Mouse (Mus musculus) layer of hippocampus, adult 8-10 months (tissue): Measurements from ENCODE around the gene Dhdds. TPM values are rescaled to one million over a fixed set of nuclear protein-coding genes. Genes with fewer than 3 reads are reported as not detected.

Experiments used
- DNase-seq, 2 experiments: peaks; one replicate each; pipeline ENCODE4 v3.0.0; 2022; ENCODE audit warnings: low spot score in 2 of 2
- total RNA-seq, 4 experiments: library from RNA; stranded (reverse); gene quantifications; 2 replicates each; pipeline ENCODE4 v1.2.4; 2022

The Dhdds gene
- total RNA-seq, 4 experiments from 2014 or later: 63.0 to 67.7 (median 66.5) TPM

- no peak for DNase-seq
These were observed 41.8 kb downstream of the Dhdds start for GRCm38 (mm10) chr4:133958884-133959283.

GRCm38 (mm10) chr4:133956358-133956757, 44.4 kb downstream of the Dhdds start:
- no peak for DNase-seq

GRCm38 (mm10) chr4:133946736-133947135, 54.0 kb downstream of the Dhdds start:
- no peak for DNase-seq

- no peak for DNase-seq
These were observed 56.9 kb downstream of the Dhdds start for GRCm38 (mm10) chr4:133943791-133944190.

- DNase-seq: no peak
These were observed 58.0 kb downstream of the Dhdds start for GRCm38 (mm10) chr4:133942679-133943078.

GRCm38 (mm10) chr4:133941576-133941975, 59.1 kb downstream of the Dhdds start:
- no peak for DNase-seq

- DNase-seq: no peak
These were observed 60.1 kb downstream of the Dhdds start for GRCm38 (mm10) chr4:133940386-133941260.

GRCm38 (mm10) chr4:133938077-133938476, 62.6 kb downstream of the Dhdds start:
- no peak for DNase-seq

- no peak for DNase-seq
These were observed 68.9 kb downstream of the Dhdds start for GRCm38 (mm10) chr4:133931785-133932184.

- no peak for DNase-seq
These were observed 69.4 kb downstream of the Dhdds start for GRCm38 (mm10) chr4:133931349-133931748.

- no peak for DNase-seq
These were observed 71.4 kb downstream of the Dhdds start for GRCm38 (mm10) chr4:133929278-133929670.

GRCm38 (mm10) chr4:133928576-133929277, 72.0 kb downstream of the Dhdds start:
- DNase-seq: no peak

GRCm38 (mm10) chr4:133925204-133925603, 75.5 kb downstream of the Dhdds start:
- DNase-seq: no peak

- DNase-seq: no peak
These were observed 77.0 kb downstream of the Dhdds start for GRCm38 (mm10) chr4:133923743-133924142.

Other genes with a start within 250 kb of the Dhdds start
- gene Arid1a, start 244.1 kb downstream of the Dhdds start, total RNA-seq: 10 to 100 TPM; 81.3 to 88.3 (median 83.1) TPM
- 10 to 100 TPM; 12.6 to 27.6 (median 19.4) TPM for gene Rps6ka1, start 113.1 kb downstream of the Dhdds start, total RNA-seq
- gene Hmgn2, start 32.3 kb downstream of the Dhdds start, total RNA-seq: 100 to 1,000 TPM in 3 of 4 experiments, 10 to 100 TPM in 1; 90.0 to 132 (median 110) TPM
- not detected for gene Lin28a, start 17.9 kb upstream of the Dhdds start, total RNA-seq
- not detected for gene Zfp683, start 52.9 kb upstream of the Dhdds start, total RNA-seq
- 1 to 10 TPM in 3 of 4 experiments, under 1 TPM in 1; 0.54 to 6.4 (median 3.7) TPM for gene Crybg2, start 59.9 kb upstream of the Dhdds start, total RNA-seq
- 10 to 100 TPM in 2 of 4 experiments, 1 to 10 TPM in 2; 1.2 to 52.4 (median 18.2) TPM for gene Cd52, start 94.2 kb upstream of the Dhdds start, total RNA-seq
- 10 to 100 TPM; 34.7 to 39.5 (median 35.6) TPM for gene Ubxn11, start 101.7 kb upstream of the Dhdds start, total RNA-seq
- gene Sh3bgrl3, start 127.9 kb upstream of the Dhdds start, total RNA-seq: 100 to 1,000 TPM; 185 to 289 (median 252) TPM
- 10 to 100 TPM; 16.6 to 19.8 (median 18.6) TPM for gene Cep85, start 186.2 kb upstream of the Dhdds start, total RNA-seq
- gene Gm7534, start 202.1 kb upstream of the Dhdds start, total RNA-seq: not detected
- gene Catsper4, start 226.5 kb upstream of the Dhdds start, total RNA-seq: under 1 TPM in 1 of 4 experiments, not detected in 3; 0.31 TPM
- under 1 TPM; 0.51 to 0.89 (median 0.79) TPM for gene Cnksr1, start 237.5 kb upstream of the Dhdds start, total RNA-seq
- gene E130218I03Rik, start 242.7 kb upstream of the Dhdds start, total RNA-seq: not detected
- 10 to 100 TPM in 3 of 4 experiments, 1 to 10 TPM in 1; 9.7 to 11.6 (median 11.2) TPM for gene Zfp593, start 244.7 kb upstream of the Dhdds start, total RNA-seq
- not detected for gene Gm30191, start 246.0 kb upstream of the Dhdds start, total RNA-seq